Mouse (Mus musculus) left cerebral cortex, adult 9 months (tissue): ENCODE measurements around the gene Idh3b.

Experiments used
- DNase-seq, 2 experiments: peaks; one replicate each; pipeline ENCODE4 v3.0.0; 2022; ENCODE audit warnings: low spot score in 2 of 2

The Idh3b gene

DNA sequence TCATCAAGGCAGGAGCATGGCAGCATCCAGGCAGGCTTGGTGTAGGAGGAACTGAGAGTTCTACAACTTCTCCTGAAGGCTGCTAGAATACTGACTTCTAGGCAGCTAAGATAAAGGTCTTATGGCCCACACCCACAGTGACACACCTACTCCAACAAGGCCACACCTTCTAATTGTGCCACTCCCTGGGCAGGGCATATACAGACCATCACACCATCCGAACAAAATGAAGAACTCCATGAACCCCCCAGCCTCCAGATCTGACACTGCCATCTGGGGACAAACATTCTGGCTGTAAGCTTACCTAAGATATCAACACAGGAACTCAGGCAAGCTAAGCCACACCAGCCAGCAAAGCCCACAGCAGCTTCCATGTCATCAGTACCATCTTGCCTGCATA lies 18.8 kb downstream of the Idh3b start:
- no peak for DNase-seq

DNA sequence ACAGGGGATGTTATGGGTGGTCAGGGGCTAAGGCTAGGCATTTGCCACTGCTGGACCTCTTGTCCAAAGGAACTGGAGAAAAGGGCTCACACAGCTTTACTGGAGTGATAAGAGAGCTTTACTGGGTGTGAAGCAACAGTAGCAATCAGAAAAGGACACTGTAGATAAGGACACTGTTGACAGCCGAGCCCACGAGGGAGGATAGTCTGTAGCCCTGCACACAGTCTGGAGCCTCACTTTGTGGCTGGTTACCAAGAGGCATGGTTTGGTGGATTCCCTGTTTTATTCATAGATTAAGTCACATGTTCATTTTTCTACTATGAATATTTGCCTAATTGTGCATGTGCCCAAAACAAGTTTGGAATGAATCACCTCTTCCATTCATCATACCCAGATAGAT lies 21.9 kb downstream of the Idh3b start:
- no peak for DNase-seq

DNA sequence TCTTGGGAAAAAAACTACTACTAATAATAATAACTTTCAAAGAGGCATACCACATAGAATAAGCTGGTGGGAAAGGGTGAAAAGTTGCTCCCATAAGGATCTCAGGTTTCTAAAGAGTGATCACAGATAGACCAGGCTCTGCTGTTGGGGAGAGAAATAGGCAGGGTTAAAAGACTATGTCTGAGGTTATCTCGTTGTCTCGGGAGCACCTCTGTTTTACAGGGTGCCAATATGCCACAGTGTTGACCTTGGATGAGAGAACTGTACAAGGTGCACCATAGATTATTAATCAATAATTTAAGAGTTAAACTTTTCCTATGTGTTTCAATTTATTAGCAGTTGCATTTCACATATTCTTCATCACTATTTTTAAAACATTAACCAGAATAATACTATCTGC lies 22.4 kb downstream of the Idh3b start:
- no peak for DNase-seq

GRCm38 (mm10) chr2:130260822-130261221 lies 23.5 kb downstream of the Idh3b start:
- DNase-seq = no peak

DNA sequence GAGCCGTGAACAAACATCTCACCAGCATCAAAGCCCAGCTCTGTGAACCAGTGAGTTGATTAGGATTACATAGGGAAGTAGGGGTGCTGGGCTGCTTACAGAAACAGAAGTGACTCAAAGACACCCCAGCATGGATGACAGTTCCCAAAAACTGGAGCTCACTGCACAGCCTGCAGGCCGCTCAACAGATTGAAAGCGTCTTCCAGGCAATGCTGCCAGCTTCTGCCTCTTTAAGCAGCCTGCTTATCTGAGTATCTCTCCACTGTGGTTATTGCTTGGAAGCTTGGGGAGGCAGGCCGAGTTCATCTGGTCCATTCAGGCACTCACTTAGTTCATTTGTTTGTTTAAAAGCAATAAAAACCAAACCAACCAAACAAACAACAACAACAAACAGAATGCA lies 27.6 kb downstream of the Idh3b start:
- DNase-seq = no peak

DNA sequence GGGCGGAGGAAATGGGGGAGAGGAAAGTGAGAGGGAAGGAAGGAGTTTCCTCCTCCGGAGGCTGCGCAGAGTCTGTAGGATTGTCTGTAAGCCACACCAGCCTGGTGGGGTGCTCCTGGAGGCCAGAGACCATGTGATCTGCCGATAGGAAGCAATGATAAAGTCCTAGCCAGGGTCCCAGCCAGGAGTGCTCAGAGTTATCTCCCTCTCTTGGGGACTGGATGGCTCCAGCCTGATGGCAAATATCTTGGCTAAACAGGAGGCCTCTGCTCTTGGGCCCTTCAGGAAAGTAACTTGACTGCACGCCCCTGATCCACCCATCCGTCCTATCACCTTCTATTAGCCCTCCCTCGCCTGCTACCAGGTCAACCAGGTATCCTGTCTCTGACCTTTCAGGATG lies 36.1 kb downstream of the Idh3b start:
- DNase-seq = no peak

- peak in 1 of 2 experiments; percentile 26 for DNase-seq
Observed at GRCm38 (mm10) chr2:130246912-130247311, 37.4 kb downstream of the Idh3b start.
